Mouse (Mus musculus) cerebellum, postnatal 10 days (tissue): Measurements from ENCODE around the gene Pik3c2a.
A peak's percentile ranks its signal among the peaks of the same experiment; 100 is the strongest.

Source experiments
- DNase-seq, 2 experiments: peaks; one replicate each; pipeline ENCODE4 v3.0.0; 2021; ENCODE audit warnings: mixed read lengths in 2 of 2

Pik3c2a gene

GRCm38 (mm10) chr7:116443004-116443696, at the start of gene Pik3c2a:
Pik3c2a (minus strand) TSS chr7:116443449.
- DNase-seq: peak; percentile 97 to 98

GRCm38 (mm10) chr7:116491113-116491512, 47.9 kb upstream of the Pik3c2a start:
- DNase-seq: no peak

GRCm38 (mm10) chr7:116485062-116485601, 41.9 kb upstream of the Pik3c2a start:
- no peak for DNase-seq

- DNase-seq: no peak
These were observed 41.0 kb upstream of the Pik3c2a start for GRCm38 (mm10) chr7:116484213-116484612.

- no peak for DNase-seq
These were observed 40.5 kb upstream of the Pik3c2a start for GRCm38 (mm10) chr7:116483782-116484181.

GRCm38 (mm10) chr7:116483106-116483505, 39.9 kb upstream of the Pik3c2a start:
- DNase-seq: peak; percentile 72 to 74

- no peak for DNase-seq
These were observed 33.0 kb upstream of the Pik3c2a start for GRCm38 (mm10) chr7:116476264-116476663.

GRCm38 (mm10) chr7:116475836-116476235, 32.6 kb upstream of the Pik3c2a start:
- no peak for DNase-seq

GRCm38 (mm10) chr7:116462114-116462513, 18.9 kb upstream of the Pik3c2a start:
- DNase-seq: no peak

- peak; percentile 32 to 36 for DNase-seq
These were observed 15.8 kb upstream of the Pik3c2a start for GRCm38 (mm10) chr7:116458985-116459441.

- DNase-seq: no peak
These were observed 14.1 kb upstream of the Pik3c2a start for GRCm38 (mm10) chr7:116457391-116457790.

- no peak for DNase-seq
These were observed 13.7 kb upstream of the Pik3c2a start for GRCm38 (mm10) chr7:116456964-116457363.

- DNase-seq: peak in 1 of 2 experiments; percentile 9
These were observed 3.4 kb upstream of the Pik3c2a start for GRCm38 (mm10) chr7:116446645-116447044.

- DNase-seq: peak in 1 of 2 experiments; percentile 21
These were observed 1.1 kb upstream of the Pik3c2a start for GRCm38 (mm10) chr7:116444326-116444809.

GRCm38 (mm10) chr7:116443697-116444325, 562 bp upstream of the Pik3c2a start:
- no peak for DNase-seq

GRCm38 (mm10) chr7:116442226-116442625, 1.0 kb downstream of the Pik3c2a start:
- peak; percentile 3 to 5 for DNase-seq

- no peak for DNase-seq
These were observed 1.9 kb downstream of the Pik3c2a start for GRCm38 (mm10) chr7:116441346-116441745.

GRCm38 (mm10) chr7:116431661-116432060, 11.6 kb downstream of the Pik3c2a start:
- DNase-seq: no peak

GRCm38 (mm10) chr7:116430926-116431325, 12.3 kb downstream of the Pik3c2a start:
- DNase-seq: no peak

- DNase-seq: no peak
These were observed 16.0 kb downstream of the Pik3c2a start for GRCm38 (mm10) chr7:116427206-116427605.

GRCm38 (mm10) chr7:116425771-116426170, 17.5 kb downstream of the Pik3c2a start:
- no peak for DNase-seq

GRCm38 (mm10) chr7:116421081-116421480, 22.2 kb downstream of the Pik3c2a start:
- no peak for DNase-seq

GRCm38 (mm10) chr7:116409438-116409837, 33.8 kb downstream of the Pik3c2a start:
- DNase-seq: no peak

GRCm38 (mm10) chr7:116392329-116392728, 50.9 kb downstream of the Pik3c2a start:
- DNase-seq: no peak
